Comparison of ENCODE assay signal across 11 mouse cellular contexts in genomic region chr12:107085058-107085905, GRCm38 (mm10).
DNase-seq lines count a peak whose midpoint lies in the region; ATAC-seq and TF ChIP-seq lines count a peak whose summit lies in the region.
"Had no signal": no experiment of that assay in that cellular context is flagged by ENCODE, and none has a peak within 500 bp of the region (broad histone marks: within the 10 kb centered on the region; RNA-seq: fewer than 3 reads in every experiment).

No protein-coding gene starts in this region.

- DNase-seq in hindbrain, embryonic 11.5 days (ENCODE audit: low spot score): peak; percentile 8
- DNase-seq in hindbrain, postnatal 0 days (ENCODE audit: low spot score): no peak
- DNase-seq in embryonic facial prominence, embryonic 11.5 days (ENCODE audit: low spot score): peak; percentile 71
- DNase-seq in stomach, postnatal 0 days (ENCODE audit: low spot score): no peak
- DNase-seq in spleen, postnatal 36 days (ENCODE audit: low spot score in 2 of 2): no peak
- DNase-seq in lung, postnatal 36 days: no peak

- no peak for TF ChIP-seq EP300 in stomach, postnatal 0 days (optimal IDR thresholded peaks at IDR 0.05)

- no peak; the same call in 1 of the 2 replicates for ATAC-seq in hindbrain, embryonic 11.5 days (ENCODE audit: low FRiP score)
- ATAC-seq in hindbrain, postnatal 0 days: no peak
- ATAC-seq in embryonic facial prominence, embryonic 11.5 days (replicated peaks; ENCODE audit: insufficient number of reproducible peaks, low FRiP score, low TSS enrichment, low read depth): 0 out of 2 replicates have a peak, but pooled peaks have one; percentile 21
- ATAC-seq in hindbrain, embryonic 13.5 days (ENCODE audit: low FRiP score): no peak
- ATAC-seq in neural tube, embryonic 13.5 days (ENCODE audit: low read depth): peak; percentile 47; the same call in 1 of the 2 replicates
- no peak for ATAC-seq in stomach, postnatal 0 days (ENCODE audit: low FRiP score, low TSS enrichment)
- ATAC-seq: intestine, embryonic 15.5 days had no signal

- H3K27ac ChIP-seq in hindbrain, embryonic 11.5 days (ENCODE audit: low read depth, low read length): no peak overlapping the region
- no peak overlapping the region for H3K27ac ChIP-seq in hindbrain, postnatal 0 days
- H3K27ac ChIP-seq in embryonic facial prominence, embryonic 11.5 days (replicated peaks; ENCODE audit: low read depth, low read length): peak overlapping the region; percentile 31; the same call in 1 of the 2 replicates
- H3K27ac ChIP-seq in hindbrain, embryonic 13.5 days: peak overlapping the region; percentile 76
- peak overlapping the region; percentile 87 for H3K27ac ChIP-seq in neural tube, embryonic 13.5 days (replicated peaks)
- no peak overlapping the region for H3K27ac ChIP-seq in stomach, postnatal 0 days (replicated peaks)
- H3K27ac ChIP-seq: intestine, embryonic 15.5 days had no signal

- TF ChIP-seq CTCF in hindbrain, postnatal 0 days (IDR thresholded peaks at IDR 0.05; ENCODE audit: low read depth): no peak
- no peak for TF ChIP-seq CTCF in stomach, postnatal 0 days (IDR thresholded peaks at IDR 0.05; ENCODE audit: low read depth)

- no peak overlapping the region for H3K9ac ChIP-seq in hindbrain, embryonic 11.5 days (ENCODE audit: low read depth, low read length)
- H3K9ac ChIP-seq in hindbrain, postnatal 0 days (replicated peaks; ENCODE audit: low read length): no peak overlapping the region
- peak overlapping the region; percentile 25 for H3K9ac ChIP-seq in embryonic facial prominence, embryonic 11.5 days (replicated peaks; ENCODE audit: low read length)
- H3K9ac ChIP-seq in hindbrain, embryonic 13.5 days: no peak overlapping the region
- peak overlapping the region; percentile 34; the same call in 1 of the 2 replicates for H3K9ac ChIP-seq in neural tube, embryonic 13.5 days
- no peak overlapping the region for H3K9ac ChIP-seq in stomach, postnatal 0 days (ENCODE audit: low read length)
- H3K9ac ChIP-seq: intestine, embryonic 15.5 days; lung, embryonic 14.5 days had no signal

- no peak overlapping the region for H3K4me3 ChIP-seq in hindbrain, embryonic 11.5 days (ENCODE audit: low read depth, low read length)
- H3K4me3 ChIP-seq in hindbrain, postnatal 0 days (ENCODE audit: low read length): no peak overlapping the region
- H3K4me3 ChIP-seq in embryonic facial prominence, embryonic 11.5 days (ENCODE audit: low read depth, low read length): no peak overlapping the region
- no peak overlapping the region for H3K4me3 ChIP-seq in hindbrain, embryonic 13.5 days
- no peak overlapping the region for H3K4me3 ChIP-seq in neural tube, embryonic 13.5 days
- no peak overlapping the region for H3K4me3 ChIP-seq in stomach, postnatal 0 days (ENCODE audit: low read depth, low read length)
- H3K4me3 ChIP-seq: intestine, embryonic 15.5 days had no signal

- no peaks in the 10 kb centered on the region for H3K27me3 ChIP-seq in hindbrain, embryonic 11.5 days (ENCODE audit: control insufficient read depth, insufficient read depth, low read length)
- H3K27me3 ChIP-seq in hindbrain, postnatal 0 days (ENCODE audit: insufficient read depth, low read length): no peaks in the 10 kb centered on the region
- H3K27me3 ChIP-seq in embryonic facial prominence, embryonic 11.5 days (ENCODE audit: control insufficient read depth, insufficient read depth, low read length): no peaks in the 10 kb centered on the region
- H3K27me3 ChIP-seq in hindbrain, embryonic 13.5 days: no peaks in the 10 kb centered on the region
- peaks cover 5% of the 10 kb centered on the region; the same call in 1 of the 2 replicates for H3K27me3 ChIP-seq in neural tube, embryonic 13.5 days
- H3K27me3 ChIP-seq in stomach, postnatal 0 days (ENCODE audit: control insufficient read depth, insufficient read depth, low read length): no peaks in the 10 kb centered on the region
- H3K27me3 ChIP-seq: intestine, embryonic 15.5 days had no signal

- no peaks in the 10 kb centered on the region for H3K4me1 ChIP-seq in hindbrain, embryonic 11.5 days (replicated peaks; ENCODE audit: control insufficient read depth, insufficient read depth, low read length)
- H3K4me1 ChIP-seq in hindbrain, postnatal 0 days (ENCODE audit: insufficient read depth, low read length): peaks cover 6% of the 10 kb centered on the region; the same call in 1 of the 2 replicates
- H3K4me1 ChIP-seq in embryonic facial prominence, embryonic 11.5 days (ENCODE audit: control insufficient read depth, insufficient read depth, low read length): 0 out of 2 replicates have a peak, but pooled peaks cover 3% of the 10 kb centered on the region
- peaks cover 39% of the 10 kb centered on the region for H3K4me1 ChIP-seq in hindbrain, embryonic 13.5 days (replicated peaks)
- H3K4me1 ChIP-seq in neural tube, embryonic 13.5 days (replicated peaks): peaks cover 47% of the 10 kb centered on the region
- no peaks in the 10 kb centered on the region for H3K4me1 ChIP-seq in stomach, postnatal 0 days (replicated peaks; ENCODE audit: control insufficient read depth, insufficient read depth)
- H3K4me1 ChIP-seq: intestine, embryonic 15.5 days had no signal

- H3K9me3 ChIP-seq in hindbrain, embryonic 11.5 days (ENCODE audit: control insufficient read depth, low read length): no peaks in the 10 kb centered on the region
- no peaks in the 10 kb centered on the region for H3K9me3 ChIP-seq in hindbrain, postnatal 0 days (ENCODE audit: low read length)
- H3K9me3 ChIP-seq in embryonic facial prominence, embryonic 11.5 days (replicated peaks; ENCODE audit: control insufficient read depth, low read length): no peaks in the 10 kb centered on the region
- no peaks in the 10 kb centered on the region for H3K9me3 ChIP-seq in hindbrain, embryonic 13.5 days
- H3K9me3 ChIP-seq in neural tube, embryonic 13.5 days: no peaks in the 10 kb centered on the region
- no peaks in the 10 kb centered on the region for H3K9me3 ChIP-seq in stomach, postnatal 0 days (ENCODE audit: control insufficient read depth, low read length)
- H3K9me3 ChIP-seq: intestine, embryonic 15.5 days had no signal

- WGBS in hindbrain, embryonic 11.5 days: 62% methylated on average over 14 of the region's 14 CpGs
- 41% methylated on average over 14 of the region's 14 CpGs for WGBS in hindbrain, postnatal 0 days
- WGBS in embryonic facial prominence, embryonic 11.5 days: 25% methylated on average over 14 of the region's 14 CpGs
- WGBS in hindbrain, embryonic 13.5 days: 36% methylated on average over 14 of the region's 14 CpGs
- WGBS in neural tube, embryonic 13.5 days: 16% methylated on average over 14 of the region's 14 CpGs
- WGBS in stomach, postnatal 0 days: 64% methylated on average over 14 of the region's 14 CpGs

- no peak overlapping the region for H3K4me2 ChIP-seq in hindbrain, embryonic 11.5 days (replicated peaks; ENCODE audit: low read depth, low read length)
- no peak overlapping the region for H3K4me2 ChIP-seq in hindbrain, postnatal 0 days (ENCODE audit: low read depth, low read length)
- no peak overlapping the region for H3K4me2 ChIP-seq in embryonic facial prominence, embryonic 11.5 days (ENCODE audit: low read depth, low read length)
- H3K4me2 ChIP-seq in hindbrain, embryonic 13.5 days: 0 out of 2 replicates have a peak overlapping the region, but pooled peaks have one; percentile 13
- H3K4me2 ChIP-seq in neural tube, embryonic 13.5 days: peak overlapping the region; percentile 41
- no peak overlapping the region for H3K4me2 ChIP-seq in stomach, postnatal 0 days (replicated peaks; ENCODE audit: low read depth)
- H3K4me2 ChIP-seq: heart, embryonic 11.5 days; intestine, embryonic 15.5 days; lung, embryonic 14.5 days had no signal

- no peaks in the 10 kb centered on the region for H3K36me3 ChIP-seq in hindbrain, embryonic 11.5 days (ENCODE audit: control insufficient read depth, insufficient read depth, low read length)
- no peaks in the 10 kb centered on the region for H3K36me3 ChIP-seq in hindbrain, postnatal 0 days (ENCODE audit: insufficient read depth, low read length)
- no peaks in the 10 kb centered on the region for H3K36me3 ChIP-seq in embryonic facial prominence, embryonic 11.5 days (replicated peaks; ENCODE audit: control insufficient read depth, insufficient read depth, low read depth, low read length)
- H3K36me3 ChIP-seq in hindbrain, embryonic 13.5 days: no peaks in the 10 kb centered on the region
- no peaks in the 10 kb centered on the region for H3K36me3 ChIP-seq in neural tube, embryonic 13.5 days
- no peaks in the 10 kb centered on the region for H3K36me3 ChIP-seq in stomach, postnatal 0 days (ENCODE audit: control insufficient read depth, insufficient read depth, low read length)
- H3K36me3 ChIP-seq: intestine, embryonic 15.5 days had no signal

Comparison
In these comparisons a context has a peak if more than half of its experiments do, and no peak if none do; other contexts are left out.
1. DNase-seq: peak in hindbrain, embryonic 11.5 days (single experiment) and embryonic facial prominence, embryonic 11.5 days (single experiment); none in hindbrain, postnatal 0 days (single experiment), stomach, postnatal 0 days (single experiment), spleen, postnatal 36 days (0 of 2) and lung, postnatal 36 days (single experiment).
2. H3K27ac ChIP-seq: peak in embryonic facial prominence, embryonic 11.5 days (single experiment), hindbrain, embryonic 13.5 days (single experiment) and neural tube, embryonic 13.5 days (single experiment); none in hindbrain, embryonic 11.5 days (single experiment), hindbrain, postnatal 0 days (single experiment) and stomach, postnatal 0 days (single experiment).
3. H3K4me2 ChIP-seq: peak in hindbrain, embryonic 13.5 days (single experiment) and neural tube, embryonic 13.5 days (single experiment); none in hindbrain, embryonic 11.5 days (single experiment), hindbrain, postnatal 0 days (single experiment), embryonic facial prominence, embryonic 11.5 days (single experiment) and stomach, postnatal 0 days (single experiment).
4. ATAC-seq: peak in embryonic facial prominence, embryonic 11.5 days (single experiment) and neural tube, embryonic 13.5 days (single experiment); none in hindbrain, embryonic 11.5 days (single experiment), hindbrain, postnatal 0 days (single experiment), hindbrain, embryonic 13.5 days (single experiment) and stomach, postnatal 0 days (single experiment).
5. H3K9ac ChIP-seq: peak in embryonic facial prominence, embryonic 11.5 days (single experiment) and neural tube, embryonic 13.5 days (single experiment); none in hindbrain, embryonic 11.5 days (single experiment), hindbrain, postnatal 0 days (single experiment), hindbrain, embryonic 13.5 days (single experiment) and stomach, postnatal 0 days (single experiment).